Mouse (Mus musculus) heart, adult 18-20 months (tissue): Measurements from ENCODE around the gene Cnbd2. TPM values are rescaled to one million over a fixed set of nuclear protein-coding genes. Genes with fewer than 3 reads are reported as not detected.

Experiments
- microRNA-seq, 2 experiments: library from miRNA; unstranded; fragments of <30 nt; microRNA quantifications; one replicate each; pipeline ENCODE4 v1.2.0; 2022
- total RNA-seq, 2 experiments: library from RNA; stranded (reverse); gene quantifications; 2 replicates each; pipeline ENCODE4 v1.2.3; 2021

The Cnbd2 gene
- total RNA-seq, 2 experiments from 2014 or later = 0.62 to 0.69 TPM

Small RNA genes lying within 50 kb of the gene (microRNA-seq; reads per million reads assigned to microRNA genes)
- 0 reads per million in 2 experiments for gene Gm22758
- 0 reads per million in 2 experiments for gene Gm22759

Other genes with a start within 250 kb of the Cnbd2 start
- 1 to 10 TPM; 1.5 to 2.1 TPM for gene Spag4, start 247.1 kb upstream of the Cnbd2 start, total RNA-seq
- 10 to 100 TPM; 11.2 to 12.1 TPM for gene Cpne1, start 200.3 kb upstream of the Cnbd2 start, total RNA-seq
- 10 to 100 TPM; 11.3 to 12.3 TPM for gene Rbm12, start 200.3 kb upstream of the Cnbd2 start, total RNA-seq
- 10 to 100 TPM in 1 of 2 experiments, 1 to 10 TPM in 1; 6.5 to 12.3 TPM for gene Gm28036, start 185.2 kb upstream of the Cnbd2 start, total RNA-seq
- 100 to 1,000 TPM; 383 to 389 TPM for gene Romo1, start 168.3 kb upstream of the Cnbd2 start, total RNA-seq
- gene Nfs1, start 168.1 kb upstream of the Cnbd2 start, total RNA-seq = 10 to 100 TPM; 93.7 to 97.1 TPM
- gene Rbm39, start 132.1 kb upstream of the Cnbd2 start, total RNA-seq = 100 to 1,000 TPM; 143 to 154 TPM
- 10 to 100 TPM; 22.8 to 24.8 TPM for gene Phf20, start 115.8 kb upstream of the Cnbd2 start, total RNA-seq
- 10 to 100 TPM; 80.0 to 86.3 TPM for gene Scand1, start 405 bp downstream of the Cnbd2 start, total RNA-seq
- 10 to 100 TPM in 1 of 2 experiments, 1 to 10 TPM in 1; 7.5 to 10.5 TPM for gene Epb41l1, start 108.6 kb downstream of the Cnbd2 start, total RNA-seq
- 10 to 100 TPM; 23.3 to 24.1 TPM for gene Aar2, start 235.3 kb downstream of the Cnbd2 start, total RNA-seq